Mouse (Mus musculus) G1E (cell line): ENCODE measurements around the gene Rcor1.
"Not testable (repeated sequence)": the region's sequence is repeated elsewhere in the genome, so short reads cannot be mapped to it uniquely, and the experiment has no call there.

Experiments
- CTCF ChIP-seq: IDR thresholded peaks from 2 replicates; pipeline ENCODE4 v1.5.1; 2012; ENCODE audit warnings: low read depth, low read length, inconsistent platforms, mixed read lengths
- GATA1 ChIP-seq: IDR thresholded peaks from 2 replicates; pipeline ENCODE4 v1.6.1; 2012; ENCODE audit warnings: borderline replicate concordance, low read length, inconsistent platforms, mixed read lengths
- POLR2AphosphoS5 ChIP-seq: IDR thresholded peaks from 2 replicates; pipeline ENCODE4 v1.6.1; 2012; ENCODE audit warnings: low read depth, low read length, inconsistent platforms; ENCODE audit not compliant: insufficient replicate concordance
- TAL1 ChIP-seq: conservative IDR thresholded peaks from 2 replicates; pipeline ENCODE4 v1.6.1; 2012; ENCODE audit warnings: low read depth, low read length, inconsistent platforms, mixed read lengths

DNA sequence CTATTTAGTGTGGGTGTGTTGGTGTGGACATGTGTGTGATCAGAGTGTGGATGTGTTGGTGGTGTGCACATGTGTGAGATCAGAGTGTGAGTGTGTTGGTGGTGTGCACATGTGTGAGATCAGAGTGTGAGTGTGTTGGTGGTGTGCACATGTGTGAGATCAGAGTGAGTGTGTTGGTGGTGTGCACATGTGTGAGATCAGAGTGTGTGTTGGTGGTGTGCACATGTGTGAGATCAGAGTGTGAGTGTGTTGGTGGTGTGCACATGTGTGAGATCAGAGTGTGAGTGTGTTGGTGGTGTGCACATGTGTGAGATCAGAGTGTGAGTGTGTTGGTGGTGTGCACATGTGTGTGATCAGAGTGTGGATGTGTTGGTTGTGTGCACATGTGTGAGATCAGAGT lies 30.1 kb downstream of the Rcor1 start:
- TF ChIP-seq CTCF, TAL1, GATA1: not testable (repeated sequence)
- peak; percentile 91 for TF ChIP-seq POLR2AphosphoS5
